Comparison of ENCODE assay signal across 10 mouse cellular contexts in genomic region chr10:87016151-87016692, GRCm38 (mm10). TPM values are rescaled to one million over a fixed set of nuclear protein-coding genes. Genes with fewer than 3 reads are reported as not detected.
DNase-seq lines count a peak whose midpoint lies in the region; ATAC-seq and TF ChIP-seq lines count a peak whose summit lies in the region.
"Had no signal": no experiment of that assay in that cellular context is flagged by ENCODE, and none has a peak within 500 bp of the region (broad histone marks: within the 10 kb centered on the region; RNA-seq: fewer than 3 reads in every experiment).

No protein-coding gene starts in this region.

- no peak for TF ChIP-seq CTCF in heart, adult 2 months (IDR thresholded peaks at IDR 0.05)

- H3K27ac ChIP-seq in heart, embryonic 11.5 days (ENCODE audit: low read depth, low read length) = no peak overlapping the region
- H3K27ac ChIP-seq in heart, adult 2 months = no peak overlapping the region

- H3K4me1 ChIP-seq in heart, embryonic 11.5 days (ENCODE audit: control insufficient read depth, insufficient read depth, low read length) = peaks cover 10% of the 10 kb centered on the region; the same call in 1 of the 2 replicates
- H3K4me1 ChIP-seq in heart, adult 2 months (ENCODE audit: control insufficient read depth, insufficient read depth, low read length) = no peaks in the 10 kb centered on the region

- 0 out of 2 replicates have a peak, but pooled peaks have one; percentile 31 for ATAC-seq in heart, embryonic 11.5 days (replicated peaks; ENCODE audit: insufficient number of reproducible peaks, low FRiP score, low TSS enrichment)

- no peaks in the 10 kb centered on the region for H3K9me3 ChIP-seq in heart, embryonic 11.5 days (replicated peaks; ENCODE audit: control insufficient read depth, low read length)

- no peak for TF ChIP-seq EP300 in heart, adult 2 months (IDR thresholded peaks at IDR 0.05; ENCODE audit: insufficient read depth, low read depth, low read length)

- TF ChIP-seq POLR2A in heart, adult 2 months (IDR thresholded peaks at IDR 0.05; ENCODE audit: insufficient read depth, low read depth, low read length) = no peak

- H3K36me3 ChIP-seq in heart, embryonic 11.5 days (ENCODE audit: control insufficient read depth, insufficient read depth, low read length) = no peaks in the 10 kb centered on the region
- no peaks in the 10 kb centered on the region for H3K36me3 ChIP-seq in heart, adult 2 months (ENCODE audit: control insufficient read depth, insufficient read depth, low read length)

- no peak overlapping the region for H3K4me2 ChIP-seq in heart, embryonic 11.5 days

- 54% methylated on average over 9 of the region's 9 CpGs for WGBS in heart, embryonic 11.5 days (ENCODE audit: insufficient replicate concordance)
- WGBS in heart, adult 2 months = 49% methylated on average over 9 of the region's 9 CpGs

- no peaks in the 10 kb centered on the region for H3K79me2 ChIP-seq in heart, adult 2 months (replicated peaks; ENCODE audit: control insufficient read depth, insufficient read depth, low read length)

- DNase-seq in heart, adult 2 months = no peak
- DNase-seq in urinary bladder, postnatal 14 days (ENCODE audit: low spot score) = peak; percentile 63
- no peak for DNase-seq in urinary bladder, postnatal 10 days (ENCODE audit: low spot score)
- peak; percentile 24 to 73 for DNase-seq in lung, postnatal 4 days
- peak; percentile 13 to 28 for DNase-seq in urinary bladder, postnatal 36 days (ENCODE audit: low spot score in 2 of 2)
- DNase-seq in thymus, postnatal 10 days (ENCODE audit: low spot score in 2 of 2) = no peak
- no peak for DNase-seq in frontal cortex, postnatal 36 days (ENCODE audit: low spot score in 2 of 2)
- DNase-seq: right cerebral cortex, adult 18-20 months had no signal

- H3K27me3 ChIP-seq in heart, embryonic 11.5 days (ENCODE audit: control insufficient read depth, insufficient read depth, low read length) = no peaks in the 10 kb centered on the region
- H3K27me3 ChIP-seq in heart, adult 2 months (ENCODE audit: control insufficient read depth, insufficient read depth, low read length) = no peaks in the 10 kb centered on the region

- intact Hi-C loops in heart, adult 2 months (cut with DNase I) = no loop called here

- H3K9ac ChIP-seq in heart, embryonic 11.5 days (ENCODE audit: low read depth, low read length) = no peak overlapping the region
- no peak overlapping the region for H3K9ac ChIP-seq in heart, adult 2 months (ENCODE audit: low read depth, low read length)

- H3K4me3 ChIP-seq in heart, embryonic 11.5 days (ENCODE audit: low read depth, low read length) = no peak overlapping the region
- H3K4me3 ChIP-seq in heart, adult 2 months = no peak overlapping the region

RNA-seq across cellular contexts. Expression of gene Stab2, which starts 8.4 kb away (rescaled TPM):
- polyA plus RNA-seq in heart, embryonic 11.5 days (2014; fragmentation: Nextera tagmentation; extraction: Ambion mirVana) = 0.41 and 1.5 TPM in 2 replicates
- total RNA-seq in heart, adult 2 months (2021) = under 1 TPM; 0.23 to 0.29 TPM
- polyA plus RNA-seq in heart, adult 2 months (2012; rRNA removed) = 0.29 and 0.53 TPM in 2 replicates

RNA-seq across cellular contexts. Expression of gene 1700113H08Rik, which starts 41.6 kb away (rescaled TPM):
- polyA plus RNA-seq in heart, embryonic 11.5 days (2014; fragmentation: Nextera tagmentation; extraction: Ambion mirVana) = 0.20 TPM in 1 of 2 replicates, not detected in the other
- not detected for total RNA-seq in heart, adult 2 months (2021)
- 0.12 and 0.32 TPM in 2 replicates for polyA plus RNA-seq in heart, adult 2 months (2012; rRNA removed)
- total RNA-seq: liver, adult 2 months had no signal
- polyA plus RNA-seq: liver, adult 2 months had no signal

Comparison
In these comparisons a context has a peak if more than half of its experiments do, and no peak if none do; other contexts are left out.
1. DNase-seq: peak in urinary bladder, postnatal 14 days (single experiment), lung, postnatal 4 days (2 of 2) and urinary bladder, postnatal 36 days (2 of 2); none in heart, adult 2 months (0 of 2), urinary bladder, postnatal 10 days (single experiment), thymus, postnatal 10 days (0 of 2) and frontal cortex, postnatal 36 days (0 of 2).